In genomic region chr12:100239807-100240206, GRCm38 (mm10) we compare ENCODE assay signal across 14 mouse cellular contexts. TPM values are rescaled to one million over a fixed set of nuclear protein-coding genes. Genes with fewer than 3 reads are reported as not detected.
DNase-seq lines count a peak whose midpoint lies in the region; ATAC-seq and TF ChIP-seq lines count a peak whose summit lies in the region.
"Had no signal": no experiment of that assay in that cellular context is flagged by ENCODE, and none has a peak within 500 bp of the region (broad histone marks: within the 10 kb centered on the region; RNA-seq: fewer than 3 reads in every experiment).

No protein-coding gene starts in this region.

- peaks cover 25% of the 10 kb centered on the region for H3K4me1 ChIP-seq in hindbrain, embryonic 15.5 days (replicated peaks)
- peaks cover 8% of the 10 kb centered on the region for H3K4me1 ChIP-seq in hindbrain, embryonic 16.5 days (ENCODE audit: control insufficient read depth, insufficient read depth, low read depth, low read length)
- no peaks in the 10 kb centered on the region for H3K4me1 ChIP-seq in lung, embryonic 14.5 days (ENCODE audit: insufficient read depth)
- peaks cover 31% of the 10 kb centered on the region for H3K4me1 ChIP-seq in midbrain, embryonic 13.5 days (replicated peaks)

- H3K9ac ChIP-seq in hindbrain, embryonic 15.5 days = no peak overlapping the region
- H3K9ac ChIP-seq in hindbrain, embryonic 16.5 days (ENCODE audit: low read depth, low read length) = no peak overlapping the region
- no peak overlapping the region for H3K9ac ChIP-seq in lung, embryonic 14.5 days
- H3K9ac ChIP-seq in midbrain, embryonic 13.5 days (replicated peaks) = no peak overlapping the region

- TF ChIP-seq CTCF in lung, embryonic 14.5 days (IDR thresholded peaks at IDR 0.05; ENCODE audit: low read depth) = no peak

- WGBS in hindbrain, embryonic 15.5 days = 61% methylated on average over 6 of the region's 6 CpGs
- WGBS in hindbrain, embryonic 16.5 days = 65% methylated on average over 6 of the region's 6 CpGs
- WGBS in lung, embryonic 14.5 days = 72% methylated on average over 6 of the region's 6 CpGs
- WGBS in midbrain, embryonic 13.5 days = 78% methylated on average over 6 of the region's 6 CpGs

- ATAC-seq in hindbrain, embryonic 15.5 days (ENCODE audit: low FRiP score, low read depth) = no peak
- no peak for ATAC-seq in hindbrain, embryonic 16.5 days
- ATAC-seq in lung, embryonic 14.5 days (ENCODE audit: insufficient read depth) = no peak
- no peak for ATAC-seq in midbrain, embryonic 13.5 days
- ATAC-seq: inflammation-experienced regulatory T-cells, adult 6 months had no signal

- H3K4me2 ChIP-seq in hindbrain, embryonic 15.5 days = no peak overlapping the region
- no peak overlapping the region for H3K4me2 ChIP-seq in hindbrain, embryonic 16.5 days (ENCODE audit: low read length)
- no peak overlapping the region for H3K4me2 ChIP-seq in lung, embryonic 14.5 days
- no peak overlapping the region for H3K4me2 ChIP-seq in midbrain, embryonic 13.5 days (replicated peaks)
- H3K4me2 ChIP-seq: liver, embryonic 11.5 days had no signal

- no peaks in the 10 kb centered on the region for H3K36me3 ChIP-seq in hindbrain, embryonic 15.5 days
- no peaks in the 10 kb centered on the region for H3K36me3 ChIP-seq in hindbrain, embryonic 16.5 days (ENCODE audit: control insufficient read depth, insufficient read depth, low read length)
- H3K36me3 ChIP-seq in lung, embryonic 14.5 days (ENCODE audit: insufficient read depth) = no peaks in the 10 kb centered on the region
- no peaks in the 10 kb centered on the region for H3K36me3 ChIP-seq in midbrain, embryonic 13.5 days

- no peaks in the 10 kb centered on the region for H3K27me3 ChIP-seq in hindbrain, embryonic 15.5 days
- H3K27me3 ChIP-seq in hindbrain, embryonic 16.5 days (replicated peaks; ENCODE audit: control insufficient read depth, insufficient read depth, low read length) = no peaks in the 10 kb centered on the region
- H3K27me3 ChIP-seq in lung, embryonic 14.5 days (ENCODE audit: insufficient read depth, low read length) = no peaks in the 10 kb centered on the region
- H3K27me3 ChIP-seq in midbrain, embryonic 13.5 days = no peaks in the 10 kb centered on the region
- H3K27me3 ChIP-seq: CH12.LX had no signal

- no peak overlapping the region for H3K4me3 ChIP-seq in hindbrain, embryonic 15.5 days
- H3K4me3 ChIP-seq in hindbrain, embryonic 16.5 days (ENCODE audit: low read length) = no peak overlapping the region
- no peak overlapping the region for H3K4me3 ChIP-seq in lung, embryonic 14.5 days (ENCODE audit: low read depth, low read length)
- no peak overlapping the region for H3K4me3 ChIP-seq in midbrain, embryonic 13.5 days (replicated peaks)
- H3K4me3 ChIP-seq: heart, adult 2 months had no signal

- H3K9me3 ChIP-seq in hindbrain, embryonic 15.5 days = no peaks in the 10 kb centered on the region
- no peaks in the 10 kb centered on the region for H3K9me3 ChIP-seq in hindbrain, embryonic 16.5 days (ENCODE audit: control insufficient read depth, low read length)
- H3K9me3 ChIP-seq in lung, embryonic 14.5 days (ENCODE audit: low read depth, low read length) = no peaks in the 10 kb centered on the region
- no peaks in the 10 kb centered on the region for H3K9me3 ChIP-seq in midbrain, embryonic 13.5 days

- H3K27ac ChIP-seq in hindbrain, embryonic 15.5 days (replicated peaks) = peak overlapping the region; percentile 7; the same call in 1 of the 2 replicates
- no peak overlapping the region for H3K27ac ChIP-seq in hindbrain, embryonic 16.5 days (ENCODE audit: low read depth, low read length)
- no peak overlapping the region for H3K27ac ChIP-seq in lung, embryonic 14.5 days (ENCODE audit: low read depth)
- 0 out of 2 replicates have a peak overlapping the region, but pooled peaks have one; percentile 5 for H3K27ac ChIP-seq in midbrain, embryonic 13.5 days
- H3K27ac ChIP-seq: heart, adult 2 months had no signal

- DNase-seq in adrenal gland, postnatal 14 days = peak; percentile 9
- DNase-seq in adrenal gland, postnatal 10 days = no peak
- peak; percentile 37 for DNase-seq in lung, embryonic 14.5 days
- DNase-seq in lung, postnatal 4 days = no peak
- no peak for DNase-seq in thymus, postnatal 10 days (ENCODE audit: low spot score in 2 of 2)
- DNase-seq: heart, adult 2 months; heart, postnatal 10 days; thymus, postnatal 25 days had no signal

RNA-seq across cellular contexts. Expression of gene Calm1, which starts 40.6 kb away (rescaled TPM):
- 432 and 438 TPM in 2 replicates for total RNA-seq in adrenal gland, postnatal 14 days (2021)
- total RNA-seq in adrenal gland, postnatal 10 days (2021) = 100 to 1,000 TPM; 355 to 389 TPM
- 2,617 and 2,778 TPM in 2 replicates for polyA plus RNA-seq in hindbrain, embryonic 15.5 days (2015; fragmentation: Nextera tagmentation; extraction: Ambion mirVana)
- polyA plus RNA-seq in hindbrain, embryonic 16.5 days (2015; fragmentation: Nextera tagmentation; extraction: Ambion mirVana) = 2,854 and 3,176 TPM in 2 replicates
- 1,610 and 1,758 TPM in 2 replicates for polyA plus RNA-seq in lung, embryonic 14.5 days (2014; fragmentation: Nextera tagmentation; extraction: Ambion mirVana)
- 2,058 and 2,203 TPM in 2 replicates for polyA plus RNA-seq in midbrain, embryonic 13.5 days (2015; fragmentation: Nextera tagmentation; extraction: Ambion mirVana)

Comparison
In these comparisons a context has a peak if more than half of its experiments do, and no peak if none do; other contexts are left out.
1. DNase-seq: peak in adrenal gland, postnatal 14 days (single experiment) and lung, embryonic 14.5 days (single experiment); none in adrenal gland, postnatal 10 days (single experiment), lung, postnatal 4 days (0 of 2) and thymus, postnatal 10 days (0 of 2).
2. H3K27ac ChIP-seq: peak in hindbrain, embryonic 15.5 days (single experiment) and midbrain, embryonic 13.5 days (single experiment); none in hindbrain, embryonic 16.5 days (single experiment) and lung, embryonic 14.5 days (single experiment).